Mouse (Mus musculus): ENCODE results near the gene Ndc1. TPM values are rescaled to one million over a fixed set of nuclear protein-coding genes. Genes with fewer than 3 reads are reported as not detected.

Ndc1 gene
- polyA plus RNA-seq, 1 experiment from 2014 or later = 52.9 TPM

DNA sequence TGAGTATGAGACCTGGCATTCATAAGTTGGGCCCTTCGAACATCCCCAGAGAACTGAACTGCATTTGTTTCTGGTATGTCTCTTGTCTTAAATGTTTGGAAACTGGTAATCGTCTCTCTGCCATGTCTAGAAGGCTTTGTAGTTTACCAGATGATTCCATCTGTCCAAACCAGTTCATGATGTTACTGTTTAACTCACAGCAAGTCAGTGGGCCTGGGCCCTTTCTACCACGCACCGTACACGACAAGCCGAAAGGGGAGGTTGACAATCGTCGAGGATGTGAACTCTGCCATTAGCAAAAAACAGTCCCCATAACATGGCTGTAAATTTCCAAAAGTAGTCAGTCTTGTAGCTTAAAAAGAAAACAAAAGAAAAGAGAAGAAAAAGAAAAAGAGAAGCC lies 71.2 kb downstream of the Ndc1 start:
- Histone ChIP-seq H3K4me1 (ENCODE audit: control insufficient read depth, insufficient read depth, low read length) (peaks cover 34% of the 10 kb centered on the region), H3K27me3 (ENCODE audit: control insufficient read depth, insufficient read depth, low read length) (peaks cover 32% of the 10 kb centered on the region), H3K9ac (ENCODE audit: low read length) (no peak overlapping the region), H3K36me3 (ENCODE audit: control insufficient read depth, insufficient read depth, low read length) (no peaks in the 10 kb centered on the region), H3K4me3 (ENCODE audit: low read depth, low read length) (no peak overlapping the region), H3K27ac (replicated peaks; ENCODE audit: low read depth, low read length) (no peak overlapping the region), H3K4me2 (ENCODE audit: low read depth, severe bottlenecking) (no peak overlapping the region), H3K9me3 (ENCODE audit: control insufficient read depth, low read length) (no peaks in the 10 kb centered on the region)
- ATAC-seq (ENCODE audit: insufficient number of reproducible peaks, low FRiP score, low TSS enrichment, low read depth) = no peak
- WGBS = 71% methylated on average over 8 of the region's 8 CpGs
- DNase-seq (ENCODE audit: low spot score) = no peak

DNA sequence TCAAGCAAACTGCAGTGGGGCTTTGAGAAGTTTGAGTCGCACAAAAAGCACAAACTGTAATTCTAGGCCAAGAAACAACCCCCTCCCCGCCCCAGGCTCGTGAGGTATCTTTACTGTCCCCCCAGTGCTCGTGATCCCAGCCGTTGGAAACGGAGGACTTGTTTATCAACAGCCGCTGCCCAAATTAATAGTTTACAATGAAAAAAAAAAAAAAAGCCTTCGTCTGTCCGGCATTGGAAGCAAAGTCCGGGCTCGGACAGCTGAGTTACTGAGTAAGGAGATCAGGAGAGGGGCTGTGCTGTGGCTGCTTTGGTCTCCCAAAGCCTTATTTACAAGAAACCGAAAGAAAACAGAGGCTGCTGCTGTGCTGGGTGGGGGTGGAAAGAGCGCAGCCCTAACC lies 72.7 kb downstream of the Ndc1 start:
- Histone ChIP-seq H3K9ac (ENCODE audit: low read length) (no peak overlapping the region), H3K4me3 (ENCODE audit: low read depth, low read length) (no peak overlapping the region), H3K36me3 (ENCODE audit: control insufficient read depth, insufficient read depth, low read length) (no peaks in the 10 kb centered on the region), H3K27me3 (ENCODE audit: control insufficient read depth, insufficient read depth, low read length) (peaks cover 24% of the 10 kb centered on the region), H3K27ac (replicated peaks; ENCODE audit: low read depth, low read length) (no peak overlapping the region), H3K4me1 (ENCODE audit: control insufficient read depth, insufficient read depth, low read length) (peaks cover 36% of the 10 kb centered on the region), H3K4me2 (ENCODE audit: low read depth, severe bottlenecking) (peak overlapping the region; percentile 24; the same call in 1 of the 2 replicates), H3K9me3 (ENCODE audit: control insufficient read depth, low read length) (peaks cover 3% of the 10 kb centered on the region; the same call in 1 of the 2 replicates)
- ATAC-seq (ENCODE audit: insufficient number of reproducible peaks, low FRiP score, low TSS enrichment, low read depth) (no peak), DNase-seq (ENCODE audit: low spot score) (no peak)
- 12% methylated on average over 13 of the region's 13 CpGs for WGBS

DNA sequence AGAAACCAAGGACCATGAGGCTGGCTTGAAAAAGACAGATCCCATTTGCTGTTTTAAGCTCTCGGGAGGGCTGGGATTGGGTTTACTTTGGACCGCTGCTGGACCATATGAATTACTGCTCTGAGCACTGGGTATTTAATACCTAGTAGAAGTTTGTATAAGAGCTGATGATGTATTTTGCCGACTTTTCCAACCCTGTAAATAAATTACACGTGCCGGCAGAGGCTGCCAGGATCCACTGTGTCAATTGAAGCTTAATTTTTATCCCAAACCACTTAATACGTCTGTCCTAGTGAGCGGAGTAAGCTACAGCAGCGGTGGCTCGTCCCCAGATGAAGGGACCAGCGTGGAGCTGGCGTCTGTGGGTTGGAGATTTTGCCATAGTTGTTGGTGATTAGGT lies 74.7 kb downstream of the Ndc1 start:
- Histone ChIP-seq H3K4me3 (ENCODE audit: low read depth, low read length) (no peak overlapping the region), H3K4me2 (ENCODE audit: low read depth, severe bottlenecking) (no peak overlapping the region), H3K36me3 (ENCODE audit: control insufficient read depth, insufficient read depth, low read length) (no peaks in the 10 kb centered on the region), H3K4me1 (ENCODE audit: control insufficient read depth, insufficient read depth, low read length) (peaks cover 31% of the 10 kb centered on the region), H3K9me3 (ENCODE audit: control insufficient read depth, low read length) (peaks cover 3% of the 10 kb centered on the region; the same call in 1 of the 2 replicates), H3K27me3 (ENCODE audit: control insufficient read depth, insufficient read depth, low read length) (peaks cover 7% of the 10 kb centered on the region), H3K27ac (replicated peaks; ENCODE audit: low read depth, low read length) (no peak overlapping the region), H3K9ac (ENCODE audit: low read length) (no peak overlapping the region)
- ATAC-seq (ENCODE audit: insufficient number of reproducible peaks, low FRiP score, low TSS enrichment, low read depth) (no peak), DNase-seq (ENCODE audit: low spot score) (no peak)
- 44% methylated on average over 11 of the region's 11 CpGs for WGBS

GRCm38 (mm10) chr4:107442891-107443483 lies 75.4 kb downstream of the Ndc1 start:
- 18% methylated on average over 16 of the region's 16 CpGs for WGBS
- H3K4me3 ChIP-seq (ENCODE audit: low read depth, low read length) = no peak overlapping the region
- peaks cover 28% of the 10 kb centered on the region for H3K4me1 ChIP-seq (ENCODE audit: control insufficient read depth, insufficient read depth, low read length)
- ATAC-seq (ENCODE audit: insufficient number of reproducible peaks, low FRiP score, low TSS enrichment, low read depth) (no peak; the same call in 1 of the 2 replicates), DNase-seq (ENCODE audit: low spot score) (peak; percentile 78)
- H3K9me3 ChIP-seq (ENCODE audit: control insufficient read depth, low read length) = peaks cover 3% of the 10 kb centered on the region; the same call in 1 of the 2 replicates
- H3K9ac ChIP-seq (ENCODE audit: low read length) = peak overlapping the region; percentile 9; the same call in 1 of the 2 replicates
- no peaks in the 10 kb centered on the region for H3K36me3 ChIP-seq (ENCODE audit: control insufficient read depth, insufficient read depth, low read length)
- H3K27me3 ChIP-seq (ENCODE audit: control insufficient read depth, insufficient read depth, low read length) = peaks cover under 1% of the 10 kb centered on the region
- H3K4me2 ChIP-seq (ENCODE audit: low read depth, severe bottlenecking) = peak overlapping the region; percentile 37
- no peak overlapping the region for H3K27ac ChIP-seq (replicated peaks; ENCODE audit: low read depth, low read length)

GRCm38 (mm10) chr4:107443621-107444020 lies 76.0 kb downstream of the Ndc1 start:
- 23% methylated on average over 11 of the region's 11 CpGs for WGBS
- no peak overlapping the region for H3K27ac ChIP-seq (replicated peaks; ENCODE audit: low read depth, low read length)
- peak overlapping the region; percentile 37; the same call in 1 of the 2 replicates for H3K4me2 ChIP-seq (ENCODE audit: low read depth, severe bottlenecking)
- no peak for DNase-seq (ENCODE audit: low spot score)
- peak overlapping the region; percentile 9; the same call in 1 of the 2 replicates for H3K9ac ChIP-seq (ENCODE audit: low read length)
- H3K27me3 ChIP-seq (ENCODE audit: control insufficient read depth, insufficient read depth, low read length) = no peaks in the 10 kb centered on the region
- no peak for ATAC-seq (ENCODE audit: insufficient number of reproducible peaks, low FRiP score, low TSS enrichment, low read depth)
- H3K4me1 ChIP-seq (ENCODE audit: control insufficient read depth, insufficient read depth, low read length) = peaks cover 28% of the 10 kb centered on the region
- H3K36me3 ChIP-seq (ENCODE audit: control insufficient read depth, insufficient read depth, low read length) = no peaks in the 10 kb centered on the region
- H3K9me3 ChIP-seq (ENCODE audit: control insufficient read depth, low read length) = peaks cover 3% of the 10 kb centered on the region; the same call in 1 of the 2 replicates
- no peak overlapping the region for H3K4me3 ChIP-seq (ENCODE audit: low read depth, low read length)

DNA sequence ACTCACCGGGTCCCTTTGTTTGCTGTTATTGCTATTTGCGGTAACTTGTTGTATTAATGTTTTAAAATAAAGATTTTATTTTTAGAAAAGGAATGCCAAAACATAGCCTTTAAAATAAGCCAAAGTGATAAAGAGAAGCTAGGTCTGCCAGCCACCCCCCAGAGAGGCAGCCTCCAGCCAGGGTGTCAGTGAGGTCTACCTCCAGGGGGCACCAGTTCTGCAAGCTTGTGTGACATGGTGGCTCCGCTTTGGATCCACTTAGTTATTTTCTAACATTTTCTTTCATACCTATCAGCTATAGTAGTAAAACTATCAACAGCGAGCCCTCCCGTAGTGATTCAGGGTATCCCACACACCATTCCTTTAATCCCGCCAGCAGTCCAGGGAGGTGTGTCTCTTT lies 80.9 kb downstream of the Ndc1 start:
- WGBS = 82% methylated on average over 6 of the region's 6 CpGs
- H3K4me1 ChIP-seq (ENCODE audit: control insufficient read depth, insufficient read depth, low read length) = peaks cover 26% of the 10 kb centered on the region
- no peak overlapping the region for H3K4me2 ChIP-seq (ENCODE audit: low read depth, severe bottlenecking)
- H3K36me3 ChIP-seq (ENCODE audit: control insufficient read depth, insufficient read depth, low read length) = no peaks in the 10 kb centered on the region
- H3K9ac ChIP-seq (ENCODE audit: low read length) = no peak overlapping the region
- no peak overlapping the region for H3K4me3 ChIP-seq (ENCODE audit: low read depth, low read length)
- no peaks in the 10 kb centered on the region for H3K27me3 ChIP-seq (ENCODE audit: control insufficient read depth, insufficient read depth, low read length)
- H3K27ac ChIP-seq (replicated peaks; ENCODE audit: low read depth, low read length) = no peak overlapping the region
- ATAC-seq (ENCODE audit: insufficient number of reproducible peaks, low FRiP score, low TSS enrichment, low read depth) (no peak), DNase-seq (ENCODE audit: low spot score) (peak; percentile 34)
- peaks cover 3% of the 10 kb centered on the region; the same call in 1 of the 2 replicates for H3K9me3 ChIP-seq (ENCODE audit: control insufficient read depth, low read length)

DNA sequence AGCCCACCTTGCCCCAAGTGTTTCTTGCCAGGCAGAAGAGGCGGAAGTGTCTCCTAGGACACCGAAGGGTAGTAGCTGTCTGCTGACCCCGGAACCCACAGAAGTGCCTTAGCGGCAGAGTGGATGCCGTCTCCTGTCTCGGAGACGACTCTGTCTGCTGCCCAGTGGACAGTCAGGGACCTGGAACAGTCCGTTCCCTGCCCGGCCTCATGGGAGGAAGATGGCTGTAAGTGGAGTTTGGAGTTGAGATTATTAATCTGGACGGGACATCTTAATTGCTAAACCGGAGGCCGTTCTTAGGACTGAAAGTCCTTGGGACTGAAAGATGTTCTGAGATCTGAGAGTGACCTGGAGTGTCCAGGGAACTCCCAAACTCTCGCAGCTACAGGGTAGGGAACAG lies 81.9 kb downstream of the Ndc1 start:
- no peak overlapping the region for H3K9ac ChIP-seq (ENCODE audit: low read length)

DNA sequence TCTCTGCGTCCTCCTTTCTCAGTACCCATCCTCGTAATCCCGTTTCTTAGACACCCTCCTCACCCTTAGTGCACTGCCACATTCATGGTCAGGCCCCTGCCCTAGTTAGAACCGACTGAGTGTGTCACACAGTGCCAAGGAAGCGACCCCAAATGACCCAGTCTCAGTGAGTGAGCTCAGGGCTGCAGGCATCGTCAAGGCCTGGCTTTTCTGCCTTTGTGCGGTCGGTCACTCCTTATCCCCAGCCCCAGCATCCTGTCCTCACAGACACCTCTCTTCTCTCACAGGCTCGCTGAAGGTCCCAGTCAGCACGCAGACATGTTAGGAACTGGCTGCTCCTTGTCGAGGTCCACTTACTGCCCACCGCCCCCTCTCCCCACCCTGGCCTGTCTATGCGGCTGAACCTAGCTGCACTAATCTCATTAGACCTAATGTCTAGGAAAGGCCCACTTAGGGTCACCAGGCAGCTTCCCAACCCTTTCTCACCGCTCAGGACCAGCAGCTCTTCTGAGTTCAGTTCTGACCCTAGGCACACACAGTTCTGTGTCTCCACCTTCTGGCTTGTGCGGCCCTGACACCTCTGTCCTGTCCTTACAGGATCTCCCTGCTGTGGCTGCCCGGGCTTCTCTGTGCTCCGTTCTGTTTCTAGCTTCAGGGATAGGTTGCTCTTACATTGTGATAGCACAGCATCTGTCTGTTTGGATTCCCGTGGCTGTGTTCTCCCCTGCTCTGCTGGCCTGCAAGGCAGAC lies 84.9 kb downstream of the Ndc1 start:
- H3K9me3 ChIP-seq (ENCODE audit: control insufficient read depth, low read length) = no peaks in the 10 kb centered on the region
- no peaks in the 10 kb centered on the region for H3K27me3 ChIP-seq (ENCODE audit: control insufficient read depth, insufficient read depth, low read length)
- H3K4me3 ChIP-seq (ENCODE audit: low read depth, low read length) = no peak overlapping the region
- DNase-seq (ENCODE audit: low spot score) (no peak), ATAC-seq (ENCODE audit: insufficient number of reproducible peaks, low FRiP score, low TSS enrichment, low read depth) (no peak)
- H3K36me3 ChIP-seq (ENCODE audit: control insufficient read depth, insufficient read depth, low read length) = no peaks in the 10 kb centered on the region
- no peak overlapping the region for H3K27ac ChIP-seq (replicated peaks; ENCODE audit: low read depth, low read length)
- no peak overlapping the region for H3K4me2 ChIP-seq (ENCODE audit: low read depth, severe bottlenecking)
- no peak overlapping the region; the same call in 1 of the 2 replicates for H3K9ac ChIP-seq (ENCODE audit: low read length)
- WGBS = 70% methylated on average over 18 of the region's 18 CpGs
- H3K4me1 ChIP-seq (ENCODE audit: control insufficient read depth, insufficient read depth, low read length) = peaks cover 23% of the 10 kb centered on the region

More for the DNA sequence above, 81.9 kb downstream of the Ndc1 start:
- H3K36me3 ChIP-seq (ENCODE audit: control insufficient read depth, insufficient read depth, low read length) = no peaks in the 10 kb centered on the region
- no peak overlapping the region for H3K4me2 ChIP-seq (ENCODE audit: low read depth, severe bottlenecking)
- WGBS = 89% methylated on average over 13 of the region's 13 CpGs
- H3K27ac ChIP-seq (replicated peaks; ENCODE audit: low read depth, low read length) = no peak overlapping the region
- peaks cover 3% of the 10 kb centered on the region; the same call in 1 of the 2 replicates for H3K9me3 ChIP-seq (ENCODE audit: control insufficient read depth, low read length)
- no peak for ATAC-seq (ENCODE audit: insufficient number of reproducible peaks, low FRiP score, low TSS enrichment, low read depth)
- peaks cover 17% of the 10 kb centered on the region for H3K4me1 ChIP-seq (ENCODE audit: control insufficient read depth, insufficient read depth, low read length)
- H3K4me3 ChIP-seq (ENCODE audit: low read depth, low read length) = no peak overlapping the region
- H3K27me3 ChIP-seq (ENCODE audit: control insufficient read depth, insufficient read depth, low read length) = no peaks in the 10 kb centered on the region
- DNase-seq (ENCODE audit: low spot score) = no peak

Measured in limb, embryonic 11.5 days (tissue).